Mouse (Mus musculus) heart, adult 2 months (tissue): ENCODE measurements around the gene Spa17. TPM values are rescaled to one million over a fixed set of nuclear protein-coding genes. Genes with fewer than 3 reads are reported as not detected.

Experiments used
- DNase-seq, 2 experiments: peaks; one replicate each; pipeline ENCODE4 v3.0.0; 2021
- H3K27ac ChIP-seq: fragments of 200-600 bp; 2 replicates; pipeline ENCODE4 v1.8.1; 2022
- H3K27me3 ChIP-seq: fragments of 200-500 bp; 2 replicates; pipeline ENCODE4 v1.6.1; 2012; ENCODE audit warnings: mild to moderate bottlenecking, low read length, inconsistent platforms, mixed read lengths; ENCODE audit not compliant: control insufficient read depth, insufficient read depth
- H3K36me3 ChIP-seq: fragments of 200-500 bp; 2 replicates; pipeline ENCODE4 v1.6.1; 2012; ENCODE audit warnings: low read length, inconsistent platforms; ENCODE audit not compliant: control insufficient read depth, insufficient read depth
- H3K4me1 ChIP-seq: fragments of 200-500 bp; 2 replicates; pipeline ENCODE4 v1.6.1; 2011; ENCODE audit warnings: low read length; ENCODE audit not compliant: control insufficient read depth, insufficient read depth
- H3K4me3 ChIP-seq: fragments of 200-600 bp; 2 replicates; pipeline ENCODE4 v1.8.1; 2022
- H3K79me2 ChIP-seq: fragments of 200-500 bp; replicated peaks from 2 replicates; pipeline ENCODE4 v1.6.1; 2012; ENCODE audit warnings: mild to moderate bottlenecking, inconsistent platforms, low read length, moderate library complexity, mixed read lengths; ENCODE audit not compliant: control insufficient read depth, insufficient read depth
- H3K9ac ChIP-seq: fragments of 200-500 bp; 2 replicates; pipeline ENCODE4 v1.6.1; 2012; ENCODE audit warnings: low read depth, mild to moderate bottlenecking, control low read depth, inconsistent platforms, low read length, mixed read lengths
- CTCF ChIP-seq: fragments of 200-600 bp; IDR thresholded peaks from 2 replicates; pipeline ENCODE4 v1.8.1; 2022; ENCODE audit warnings: antibody characterized with exemption, mild to moderate bottlenecking, moderate library complexity
- EP300 ChIP-seq: fragments of 200-500 bp; IDR thresholded peaks from 2 replicates; pipeline ENCODE4 v1.6.1; 2011; ENCODE audit warnings: low read depth, low read length, control low read depth; ENCODE audit not compliant: insufficient read depth
- POLR2A ChIP-seq: fragments of 200-500 bp; IDR thresholded peaks from 2 replicates; pipeline ENCODE4 v1.6.1; 2011; ENCODE audit warnings: mild to moderate bottlenecking, low read depth, low read length, control low read depth; ENCODE audit not compliant: insufficient read depth
- WGBS: fragments of 180-500 bp; shearing (Covaris S2); methylation state at CpG from one replicate; pipeline ENCODE4 v1.1.7; 2018; 5-methylcytosine and 5-hydroxymethylcytosine counted together
- intact Hi-C: fragments of 180-260 bp; cut with DNase I; formaldehyde crosslinking; loops from one replicate; pipeline ENCODE4 v1.15.1; 2025
- polyA plus RNA-seq: library from polyadenylated mRNA; depleted of rRNA; stranded (reverse); fragments of >200 nt; gene quantifications from 2 replicates; pipeline ENCODE4 v1.2.3, GENCODE M21; 2012; rRNA removed
- total RNA-seq, 2 experiments: library from RNA; stranded (reverse); gene quantifications; 2 replicates each; pipeline ENCODE4 v1.2.3; 2021

Gene Spa17
- total and polyA plus RNA-seq, 3 experiments: 1.6 to 3.8 (median 1.9) TPM

DNA sequence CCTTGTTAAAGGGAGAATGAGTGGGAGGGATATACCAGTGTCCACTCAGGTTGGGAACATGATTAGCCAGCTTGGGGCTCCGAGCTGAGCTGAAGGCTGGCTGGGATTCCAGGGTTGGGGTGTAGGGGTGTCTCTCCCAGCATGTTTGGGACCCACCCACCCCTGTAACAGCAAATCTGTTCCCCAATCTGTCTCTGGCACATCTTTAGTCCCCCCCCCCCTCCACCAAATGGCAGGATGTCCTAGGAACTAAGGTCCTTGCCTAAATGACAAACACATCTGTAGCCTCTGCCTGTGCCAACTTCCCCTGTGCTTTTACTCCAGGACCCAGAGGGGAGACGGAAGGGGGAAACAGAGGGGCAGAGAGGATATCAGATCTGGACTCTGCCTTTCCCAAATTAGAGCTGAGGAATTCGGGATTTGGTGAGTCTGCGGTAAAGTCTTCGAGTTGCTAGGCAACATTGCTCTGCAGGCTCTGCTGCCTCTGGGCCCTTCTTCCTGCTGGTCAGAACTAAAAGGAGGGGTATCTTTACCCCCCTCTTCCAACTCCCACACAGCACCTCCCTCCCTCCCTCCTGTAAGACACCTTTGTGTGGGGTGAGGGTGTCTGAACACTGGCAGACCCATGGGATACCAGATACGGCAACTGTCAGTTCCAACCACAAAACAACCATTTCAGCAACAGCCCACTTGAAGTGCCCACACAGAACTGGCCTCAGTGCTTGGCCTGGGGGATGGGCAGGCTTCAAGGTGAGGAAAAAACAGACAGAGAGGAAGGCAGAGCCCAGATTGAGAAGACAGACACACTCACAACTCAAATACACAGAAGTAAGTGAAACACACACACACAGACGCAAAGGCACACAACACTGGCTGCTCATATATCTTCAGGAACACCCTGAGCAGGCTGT is 58.4 kb downstream of the Spa17 start, which contains the start of gene Siae:
TSS of gene Siae (plus strand) at position 861 of the 911 bp plus-strand sequence.
- no peak for DNase-seq
- Histone ChIP-seq H3K36me3 (no peaks in the 10 kb centered on the region), H3K4me1 (peaks cover 4% of the 10 kb centered on the region), H3K27me3 (no peaks in the 10 kb centered on the region), H3K9ac (no peak within 1 kb of the TSS), H3K27ac (no peak within 1 kb of the TSS), H3K4me3 (no peak within 1 kb of the TSS), H3K79me2 (no peaks in the 10 kb centered on the region)
- intact Hi-C loops: no loop called here
- TF ChIP-seq POLR2A (no peak), EP300 (no peak), CTCF (no peak)
- 27% methylated on average over 7 of the region's 7 CpGs for WGBS

DNA sequence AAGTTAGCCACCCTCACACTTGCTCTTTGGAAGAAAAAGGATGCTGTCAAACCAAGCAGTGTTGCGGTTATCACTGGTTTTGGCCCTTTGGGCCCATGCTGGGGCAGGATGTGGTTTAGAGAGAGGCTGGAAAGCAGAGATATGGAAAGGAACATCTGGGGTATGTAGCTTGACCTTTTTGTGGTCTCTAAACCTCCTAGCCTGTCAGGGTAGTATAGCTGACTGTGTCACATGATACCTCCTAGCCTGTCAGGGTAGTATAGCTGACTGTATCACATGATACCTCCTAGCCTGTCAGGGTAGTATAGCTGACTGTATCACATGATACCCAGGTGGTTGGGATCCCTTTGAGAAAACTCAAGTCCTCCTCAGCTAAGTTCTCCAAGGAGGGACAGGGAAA is 59.2 kb downstream of the Spa17 start:
- TF ChIP-seq POLR2A: no peak
- Histone ChIP-seq H3K79me2 (no peaks in the 10 kb centered on the region), H3K27ac (no peak overlapping the region), H3K36me3 (no peaks in the 10 kb centered on the region), H3K9ac (no peak overlapping the region), H3K4me3 (no peak overlapping the region), H3K27me3 (no peaks in the 10 kb centered on the region), H3K4me1 (peaks cover 4% of the 10 kb centered on the region)
- intact Hi-C loops: no loop called here
- DNase-seq: no peak
- 78% methylated on average over 1 of the region's 1 CpGs for WGBS

Other genes with a start within 250 kb of the Spa17 start
- gene Hepacam, start 246.4 kb downstream of the Spa17 start, total RNA-seq: not detected
- 0.18 and 0.29 TPM in 2 replicates for gene Hepacam, start 246.4 kb downstream of the Spa17 start, polyA plus RNA-seq
- gene Robo4, start 211.8 kb downstream of the Spa17 start, total RNA-seq: 10 to 100 TPM; 27.9 to 31.8 TPM
- gene Robo4, start 211.8 kb downstream of the Spa17 start, polyA plus RNA-seq: 33.7 and 38.6 TPM in 2 replicates
- gene Robo3, start 180.5 kb downstream of the Spa17 start, total RNA-seq: not detected
- 0.29 TPM in 1 of 2 replicates, not detected in the other for gene Robo3, start 180.5 kb downstream of the Spa17 start, polyA plus RNA-seq
- gene Msantd2, start 124.4 kb downstream of the Spa17 start, total RNA-seq: 1 to 10 TPM; 6.4 to 7.1 TPM
- gene Msantd2, start 124.4 kb downstream of the Spa17 start, polyA plus RNA-seq: 10.7 and 12.8 TPM in 2 replicates
- gene Esam, start 85.6 kb downstream of the Spa17 start, total RNA-seq: 10 to 100 TPM; 58.5 to 81.3 TPM
- 77.1 and 87.2 TPM in 2 replicates for gene Esam, start 85.6 kb downstream of the Spa17 start, polyA plus RNA-seq
- gene Vsig2, start 74.5 kb downstream of the Spa17 start, total RNA-seq: 1 to 10 TPM; 2.5 to 4.9 TPM
- 16.0 and 21.1 TPM in 2 replicates for gene Vsig2, start 74.5 kb downstream of the Spa17 start, polyA plus RNA-seq
- gene Nrgn, start 60.8 kb downstream of the Spa17 start, total RNA-seq: 10 to 100 TPM in 1 of 2 experiments, 1 to 10 TPM in 1; 4.0 to 27.2 TPM
- gene Nrgn, start 60.8 kb downstream of the Spa17 start, polyA plus RNA-seq: 8.6 and 21.7 TPM in 2 replicates
- gene Siae, start 58.0 kb downstream of the Spa17 start, total RNA-seq: 1 to 10 TPM; 7.7 to 8.2 TPM
- gene Siae, start 58.0 kb downstream of the Spa17 start, polyA plus RNA-seq: 7.7 and 18.7 TPM in 2 replicates
- gene Tbrg1, start 43.6 kb upstream of the Spa17 start, total RNA-seq: 10 to 100 TPM; 30.7 to 32.9 TPM
- 22.8 and 31.1 TPM in 2 replicates for gene Tbrg1, start 43.6 kb upstream of the Spa17 start, polyA plus RNA-seq
- gene Panx3, start 55.5 kb upstream of the Spa17 start, total RNA-seq: not detected
- not detected in 2 replicates for gene Panx3, start 55.5 kb upstream of the Spa17 start, polyA plus RNA-seq
- not detected for gene Olfr160, start 102.5 kb upstream of the Spa17 start, total RNA-seq
- gene Olfr160, start 102.5 kb upstream of the Spa17 start, polyA plus RNA-seq: not detected in 2 replicates
- not detected for gene Olfr874, start 131.4 kb upstream of the Spa17 start, total RNA-seq
- gene Olfr874, start 131.4 kb upstream of the Spa17 start, polyA plus RNA-seq: not detected in 2 replicates
- gene Olfr875, start 158.1 kb upstream of the Spa17 start, total RNA-seq: not detected
- not detected in 2 replicates for gene Olfr875, start 158.1 kb upstream of the Spa17 start, polyA plus RNA-seq
- not detected for gene Olfr876, start 189.3 kb upstream of the Spa17 start, total RNA-seq
- gene Olfr876, start 189.3 kb upstream of the Spa17 start, polyA plus RNA-seq: not detected in 2 replicates
- not detected for gene Olfr877, start 240.5 kb upstream of the Spa17 start, total RNA-seq
- not detected in 2 replicates for gene Olfr877, start 240.5 kb upstream of the Spa17 start, polyA plus RNA-seq